Mouse (Mus musculus): Measurements from ENCODE around the gene Foxk2.
A peak's percentile ranks its signal among the peaks of the same experiment; 100 is the strongest.
"Not testable (repeated sequence)": the region's sequence is repeated elsewhere in the genome, so short reads cannot be mapped to it uniquely, and the experiment has no call there.

Gene Foxk2

GRCm38 (mm10) chr11:121282911-121283310, 23.1 kb downstream of the Foxk2 start:
- no peak for DNase-seq

GRCm38 (mm10) chr11:121289859-121290258, 30.1 kb downstream of the Foxk2 start:
- DNase-seq = no peak

GRCm38 (mm10) chr11:121294771-121295170, 35.0 kb downstream of the Foxk2 start:
- DNase-seq = no peak

- no peak for DNase-seq
These were observed 38.7 kb downstream of the Foxk2 start for GRCm38 (mm10) chr11:121298493-121298892.

GRCm38 (mm10) chr11:121300265-121300664, 40.5 kb downstream of the Foxk2 start:
- no peak for DNase-seq

GRCm38 (mm10) chr11:121305371-121305770, 45.6 kb downstream of the Foxk2 start:
- DNase-seq = no peak

GRCm38 (mm10) chr11:121306608-121307007, 46.8 kb downstream of the Foxk2 start:
- no peak for DNase-seq

GRCm38 (mm10) chr11:121307712-121308111, 47.9 kb downstream of the Foxk2 start:
- DNase-seq = not testable (repeated sequence)

GRCm38 (mm10) chr11:121326034-121326433, 66.2 kb downstream of the Foxk2 start:
- no peak for DNase-seq

GRCm38 (mm10) chr11:121326681-121327080, 66.9 kb downstream of the Foxk2 start:
- no peak for DNase-seq

GRCm38 (mm10) chr11:121328206-121328605, 68.4 kb downstream of the Foxk2 start:
- peak; percentile 57 for DNase-seq

GRCm38 (mm10) chr11:121328619-121329018, 68.8 kb downstream of the Foxk2 start:
- no peak for DNase-seq

- no peak for DNase-seq
These were observed 71.9 kb downstream of the Foxk2 start for GRCm38 (mm10) chr11:121331641-121332040.

GRCm38 (mm10) chr11:121339647-121340046, 79.9 kb downstream of the Foxk2 start:
- no peak for DNase-seq

- no peak for DNase-seq
These were observed 80.5 kb downstream of the Foxk2 start for GRCm38 (mm10) chr11:121340287-121340686.

GRCm38 (mm10) chr11:121342423-121342822, 82.6 kb downstream of the Foxk2 start:
- DNase-seq = not testable (repeated sequence)

- DNase-seq = no peak
These were observed 87.2 kb downstream of the Foxk2 start for GRCm38 (mm10) chr11:121347036-121347435.

GRCm38 (mm10) chr11:121348166-121348565, 88.4 kb downstream of the Foxk2 start:
- no peak for DNase-seq

- DNase-seq = not testable (repeated sequence)
These were observed 88.9 kb downstream of the Foxk2 start for GRCm38 (mm10) chr11:121348727-121349126.

- peak; percentile 55 for DNase-seq
These were observed 93.7 kb downstream of the Foxk2 start for GRCm38 (mm10) chr11:121353326-121354090.

GRCm38 (mm10) chr11:121354091-121354707, 94.4 kb downstream of the Foxk2 start, which contains the start of gene Wdr45b:
Gene Wdr45b (minus strand): TSS chr11:121354445.
- peak; percentile 99 for DNase-seq

Data from cerebellum, adult 9-11 months (tissue).